Mouse (Mus musculus): ENCODE data around the gene Sdcbp2.
"Not testable (repeated sequence)": the region's sequence is repeated elsewhere in the genome, so short reads cannot be mapped to it uniquely, and the experiment has no call there.

Gene Sdcbp2

DNA sequence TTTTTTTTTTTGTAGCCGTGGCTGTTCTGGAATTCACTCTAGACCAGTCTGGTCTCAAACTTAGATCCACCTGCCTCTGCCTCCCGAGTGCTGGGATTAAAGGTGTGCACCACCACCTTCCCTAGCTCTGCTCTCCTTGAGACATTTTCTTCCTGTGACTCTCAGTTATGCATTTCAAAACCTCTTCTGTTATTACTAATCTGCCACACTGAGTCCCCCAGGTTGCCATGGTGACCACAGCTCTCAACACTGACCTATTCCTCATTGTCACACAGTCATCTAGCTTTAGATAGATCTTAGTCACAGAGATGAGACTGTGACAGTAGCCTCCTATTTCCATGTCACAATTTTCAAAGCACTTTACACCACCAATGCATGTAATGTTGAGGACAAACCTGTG is 3.0 kb upstream of the Sdcbp2 start:
- no peak for DNase-seq (ENCODE audit: low read depth)

DNA sequence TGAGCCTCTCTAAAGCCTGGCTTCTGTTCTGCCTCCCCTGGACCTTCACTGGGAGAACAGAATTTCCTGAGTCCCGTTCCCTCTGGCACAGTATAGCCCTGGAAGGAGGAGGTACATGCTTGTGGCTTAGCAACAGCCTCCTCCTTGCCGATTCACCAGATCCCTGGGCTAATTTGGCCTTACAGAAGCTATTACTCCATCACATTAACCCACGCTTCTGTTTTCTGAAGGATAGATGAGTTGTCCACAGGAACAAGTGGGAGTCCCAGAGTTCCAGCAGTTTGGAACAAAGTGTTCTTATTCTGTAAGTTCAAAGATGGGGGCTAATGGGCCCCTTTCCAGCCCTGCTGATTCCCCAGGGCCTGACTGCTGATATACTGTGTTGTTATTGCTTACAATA is 1.2 kb downstream of the Sdcbp2 start:
- no peak for DNase-seq (ENCODE audit: low read depth)

DNA sequence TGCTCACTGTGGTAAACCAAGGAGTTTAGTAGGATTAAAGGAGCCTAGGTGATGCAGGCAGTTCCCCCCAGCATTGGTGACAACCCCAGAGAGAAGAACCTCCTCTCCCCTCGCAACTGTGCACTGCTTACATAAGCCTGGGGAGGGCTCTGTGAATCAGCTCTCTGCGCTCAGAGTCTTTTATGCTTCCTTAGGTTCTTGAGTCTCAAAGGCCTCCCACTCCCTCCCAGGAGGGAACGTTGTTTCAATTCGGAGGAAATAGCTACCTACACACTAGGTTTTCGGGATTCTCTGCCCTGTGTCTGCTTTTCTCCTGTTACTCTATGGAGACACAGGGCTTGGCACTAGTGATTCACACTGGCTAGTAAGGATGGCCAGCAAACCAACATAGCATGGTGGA is 2.2 kb downstream of the Sdcbp2 start:
- no peak for DNase-seq (ENCODE audit: low read depth)

DNA sequence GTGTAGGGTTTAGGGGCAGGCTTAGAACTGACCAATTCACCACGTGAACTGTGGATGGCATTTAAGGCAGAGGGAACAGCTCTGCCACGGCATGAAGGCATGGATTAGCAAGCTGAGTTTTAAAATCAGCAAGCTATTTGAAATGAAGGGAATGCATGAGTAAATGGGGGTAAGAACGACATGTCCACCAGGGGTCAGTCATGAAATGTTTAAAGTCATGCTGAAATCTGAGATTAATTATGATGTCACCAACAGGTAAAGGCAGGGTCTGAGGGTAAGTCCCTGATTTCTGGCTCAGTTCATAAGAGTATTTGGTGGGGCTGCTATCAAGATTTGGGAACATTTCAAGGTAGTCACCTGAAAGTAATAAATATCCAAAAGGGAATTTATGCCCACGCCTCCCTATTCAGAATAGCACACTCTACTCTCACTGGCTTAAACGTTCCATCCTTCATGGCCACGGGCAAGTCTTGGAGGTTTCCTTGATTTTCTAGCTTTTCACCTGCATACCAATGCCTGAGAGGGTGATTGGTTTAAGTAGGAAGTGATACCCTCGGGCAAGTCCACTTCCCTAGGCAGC is 2.8 kb downstream of the Sdcbp2 start:
- no peak for DNase-seq (ENCODE audit: low read depth)

DNA sequence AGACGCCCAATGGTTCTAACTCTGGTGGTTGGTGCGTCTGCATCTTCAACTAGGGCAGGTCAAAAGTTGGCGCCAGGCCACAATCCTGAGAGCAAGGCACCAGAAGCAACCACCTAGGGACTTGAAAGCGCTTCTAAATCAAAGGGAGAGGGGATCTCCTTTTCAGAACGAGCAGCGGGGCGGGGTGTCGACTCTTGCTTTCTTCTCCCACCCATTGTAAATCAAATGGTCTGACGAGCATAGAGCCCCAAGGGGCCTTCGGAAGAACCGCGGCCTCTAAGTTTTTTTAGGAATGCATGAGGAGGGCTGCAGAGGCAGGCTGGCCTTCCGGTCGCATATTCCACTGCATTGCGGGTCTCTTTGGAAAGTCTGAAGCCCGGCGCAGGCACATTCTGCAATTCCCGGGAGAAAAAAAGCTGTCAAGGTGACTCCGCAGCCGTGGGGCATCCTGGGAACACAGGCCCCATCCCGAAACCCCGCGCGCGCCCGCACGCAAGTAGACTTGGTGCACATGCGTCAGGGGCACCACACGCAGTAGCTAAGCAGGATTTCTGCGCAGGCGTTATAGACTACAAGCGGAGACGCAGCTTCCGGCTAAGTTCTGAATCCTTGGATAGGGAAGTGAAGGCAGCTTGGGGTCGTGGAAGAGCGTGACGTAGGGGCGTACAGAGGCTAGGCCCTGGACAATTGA is 3.4 kb downstream of the Sdcbp2 start:
- DNase-seq (ENCODE audit: low read depth) = peak; percentile 31

DNA sequence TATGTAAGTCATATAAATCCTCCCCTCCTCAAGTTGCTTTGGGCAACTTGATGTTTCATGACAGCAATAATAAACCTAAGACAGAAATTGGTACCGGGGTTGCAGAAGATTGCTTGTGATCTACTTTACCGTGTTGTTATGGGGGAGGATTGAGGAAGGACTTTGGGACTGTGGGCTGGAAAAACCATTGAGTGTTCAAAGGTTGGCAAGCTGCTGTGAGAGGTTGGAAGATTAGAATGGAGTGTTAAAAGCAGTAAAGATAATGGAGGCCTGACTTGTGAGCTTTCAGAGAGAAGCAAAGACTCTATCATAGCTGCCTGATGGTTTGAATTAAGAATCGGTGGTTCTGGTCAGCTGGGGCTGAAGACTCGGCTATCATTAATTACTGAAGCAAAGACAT is 6.8 kb downstream of the Sdcbp2 start:
- no peak for DNase-seq (ENCODE audit: low read depth)

DNA sequence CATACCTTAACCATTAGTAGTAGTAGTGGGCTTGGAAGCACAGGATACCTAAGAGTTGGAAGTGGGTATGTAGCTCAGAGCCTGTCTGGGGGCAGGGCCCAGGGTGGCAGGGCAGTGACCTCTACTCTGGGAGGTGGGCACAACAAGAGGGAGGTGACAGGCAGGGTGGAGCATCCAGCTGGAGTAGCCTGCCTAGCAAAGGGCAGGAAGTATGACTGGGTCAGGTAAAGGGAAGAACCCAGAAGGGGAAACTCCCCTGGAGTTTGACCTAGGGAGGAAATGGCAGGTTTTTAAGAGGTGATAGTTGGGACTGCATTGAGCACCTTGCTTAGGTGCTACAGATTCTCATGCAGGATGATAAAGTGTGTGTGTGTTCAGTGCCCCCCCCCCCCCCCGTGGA is 8.5 kb downstream of the Sdcbp2 start:
- no peak for DNase-seq (ENCODE audit: low read depth)

DNA sequence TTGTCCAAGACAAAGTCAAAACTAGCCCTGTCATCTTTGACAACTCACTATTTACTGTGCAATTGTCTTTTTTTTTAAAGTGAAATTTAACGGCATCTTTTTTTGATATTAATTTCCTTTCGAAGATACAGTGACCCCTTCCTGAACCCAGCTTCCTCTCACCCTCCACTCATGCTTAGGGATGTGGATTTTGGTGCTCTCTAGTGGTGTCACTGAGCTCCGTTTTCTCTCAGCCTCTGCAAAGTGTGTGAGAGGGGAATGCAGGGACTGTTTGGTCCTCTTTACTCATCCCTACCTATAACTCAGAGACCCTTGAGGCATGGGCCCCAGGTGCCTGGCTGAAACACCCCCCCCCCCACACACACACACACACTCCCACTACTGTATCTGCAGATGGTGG is 13.5 kb downstream of the Sdcbp2 start:
- DNase-seq (ENCODE audit: low read depth) = no peak

DNA sequence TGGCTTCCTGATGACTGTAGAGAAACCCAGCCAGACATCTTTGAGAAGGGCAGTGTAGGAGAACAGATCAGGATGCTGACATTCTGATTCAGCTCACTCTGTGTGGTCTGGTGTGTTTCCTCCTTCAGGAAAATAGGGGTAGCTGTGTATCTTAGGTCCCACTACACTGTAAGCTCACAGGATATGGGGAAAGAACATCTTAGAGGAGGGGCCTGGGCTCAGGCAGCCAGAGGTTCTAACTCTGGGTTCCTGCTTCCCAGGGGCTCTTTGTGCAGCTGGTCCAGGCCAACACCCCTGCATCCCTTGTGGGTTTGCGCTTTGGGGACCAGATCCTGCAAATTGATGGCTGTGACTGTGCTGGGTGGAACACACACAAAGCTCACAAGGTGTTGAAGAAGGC is 14.4 kb downstream of the Sdcbp2 start:
- no peak for DNase-seq (ENCODE audit: low read depth)

DNA sequence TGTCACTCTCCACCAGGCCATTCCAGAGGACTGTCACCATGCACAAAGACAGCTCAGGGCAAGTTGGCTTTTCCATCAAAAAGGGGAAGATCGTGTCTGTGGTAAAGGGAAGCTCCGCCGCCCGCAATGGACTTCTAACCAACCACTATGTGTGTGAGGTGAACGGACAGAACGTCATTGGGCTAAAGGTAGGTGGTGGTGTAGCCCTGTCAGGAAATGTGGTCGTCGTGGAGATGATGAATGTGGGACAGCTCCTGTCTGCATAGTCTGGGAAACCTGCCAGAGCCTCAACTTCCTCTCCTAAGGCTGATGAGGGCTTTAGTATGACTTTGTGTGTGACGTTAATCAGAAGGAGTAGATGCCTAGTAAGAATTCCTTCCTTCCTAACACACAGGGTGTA is 14.9 kb downstream of the Sdcbp2 start:
- DNase-seq (ENCODE audit: low read depth) = peak; percentile 28

DNA sequence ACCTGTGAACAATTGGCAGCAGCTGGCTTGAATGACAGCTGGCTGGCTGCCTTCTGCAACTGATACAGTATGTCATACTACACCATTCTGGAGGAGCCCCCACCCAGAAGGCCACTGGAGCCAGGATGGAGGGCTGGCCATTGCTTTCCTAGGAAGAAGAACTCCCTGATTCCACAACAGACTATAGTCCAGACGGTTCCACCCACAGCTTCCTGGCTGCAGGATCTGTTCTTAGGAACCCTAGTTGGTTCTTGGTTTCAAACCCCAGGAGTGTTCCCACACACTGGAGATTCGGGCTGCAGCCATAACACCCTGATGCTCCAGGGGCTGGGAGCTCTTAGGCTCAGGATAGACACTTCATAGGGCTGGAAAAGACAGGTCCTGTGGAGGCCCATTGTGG is 25.6 kb downstream of the Sdcbp2 start:
- no peak for DNase-seq (ENCODE audit: low read depth)

DNA sequence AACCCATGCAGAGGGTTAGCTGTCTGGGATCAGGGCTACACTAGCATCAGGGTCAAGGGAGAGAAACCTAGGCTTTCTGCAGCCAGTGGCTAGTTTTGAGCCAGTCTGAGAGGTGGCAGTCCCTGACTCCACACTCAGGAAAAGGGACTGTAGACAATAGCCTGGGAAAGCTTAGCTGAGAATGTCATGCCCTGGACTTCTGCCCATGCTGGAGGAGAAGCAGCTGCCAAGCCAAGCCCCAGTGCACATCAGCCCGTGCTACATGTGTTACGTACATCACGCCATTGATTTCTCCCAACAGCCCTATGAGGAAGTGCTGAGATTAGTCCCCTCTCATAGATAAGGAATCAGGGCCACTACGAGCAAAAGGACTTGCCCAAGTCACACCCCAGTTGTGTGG is 29.7 kb downstream of the Sdcbp2 start:
- no peak for DNase-seq (ENCODE audit: low read depth)

DNA sequence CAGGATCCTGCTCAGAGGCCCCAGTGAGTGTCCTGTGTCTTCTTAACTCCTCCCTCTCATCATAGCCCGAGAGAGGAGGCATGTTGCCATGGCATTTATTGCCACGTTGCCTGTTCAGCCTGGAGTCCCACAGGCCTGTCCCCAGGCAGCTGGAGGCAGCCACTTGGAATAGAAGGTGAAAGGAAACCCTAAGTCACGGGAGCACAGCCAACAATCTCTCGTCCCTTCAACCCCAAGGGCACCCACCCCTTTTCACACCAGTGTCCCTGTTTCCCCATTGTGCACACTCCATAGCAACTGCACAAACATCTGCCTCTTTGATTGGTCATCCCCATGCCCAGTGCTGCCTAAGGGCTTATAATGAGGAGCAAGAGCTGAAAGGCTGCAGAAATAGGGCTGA is 31.2 kb downstream of the Sdcbp2 start:
- DNase-seq (ENCODE audit: low read depth) = no peak

DNA sequence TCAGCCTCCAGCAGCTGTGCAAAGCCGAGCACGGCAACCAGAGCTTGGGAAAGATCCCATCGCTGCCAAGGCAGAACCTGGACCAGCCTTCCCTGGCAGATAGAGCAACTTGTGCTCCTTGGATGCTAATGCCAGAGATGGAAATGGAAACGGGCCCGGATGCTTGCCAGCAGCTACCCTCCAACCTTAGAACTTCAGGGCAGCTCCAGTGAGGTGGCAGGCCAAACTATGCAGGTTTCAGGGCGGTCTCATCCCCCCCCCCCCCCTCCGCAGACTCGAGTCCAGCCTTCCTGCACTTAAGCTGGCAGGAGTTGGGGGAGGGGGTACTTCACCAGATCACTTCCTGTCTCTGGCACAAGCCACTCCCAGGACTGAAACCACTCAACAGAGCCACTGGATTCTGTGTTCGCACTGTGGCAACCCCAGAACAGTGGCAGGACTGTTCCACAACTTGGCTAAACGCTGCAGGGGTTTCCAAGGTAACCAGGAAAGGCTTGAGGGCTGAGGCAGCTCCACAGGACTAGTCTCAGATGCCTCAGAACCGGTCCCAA is 33.1 kb downstream of the Sdcbp2 start:
- no peak for DNase-seq (ENCODE audit: low read depth)

DNA sequence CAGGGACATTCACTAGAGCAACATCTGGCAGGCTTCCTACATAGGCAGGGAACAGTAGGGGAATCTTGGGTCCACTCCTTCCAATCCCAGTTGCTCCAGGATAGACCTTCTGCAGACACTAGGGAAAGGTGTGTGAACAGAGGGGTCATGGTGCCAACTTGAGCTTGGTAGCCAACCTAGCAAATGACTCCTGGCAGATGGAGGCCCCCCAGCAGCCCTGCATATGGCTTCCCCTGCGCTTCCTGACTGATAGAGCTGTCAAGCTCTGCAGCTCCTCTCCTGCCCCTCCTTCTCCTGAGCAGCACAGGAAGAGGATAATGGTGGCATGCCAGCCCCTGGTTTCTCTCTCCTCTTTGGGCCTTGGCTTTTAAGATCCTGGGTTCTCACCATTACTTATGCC is 36.0 kb downstream of the Sdcbp2 start:
- DNase-seq (ENCODE audit: low read depth) = no peak

DNA sequence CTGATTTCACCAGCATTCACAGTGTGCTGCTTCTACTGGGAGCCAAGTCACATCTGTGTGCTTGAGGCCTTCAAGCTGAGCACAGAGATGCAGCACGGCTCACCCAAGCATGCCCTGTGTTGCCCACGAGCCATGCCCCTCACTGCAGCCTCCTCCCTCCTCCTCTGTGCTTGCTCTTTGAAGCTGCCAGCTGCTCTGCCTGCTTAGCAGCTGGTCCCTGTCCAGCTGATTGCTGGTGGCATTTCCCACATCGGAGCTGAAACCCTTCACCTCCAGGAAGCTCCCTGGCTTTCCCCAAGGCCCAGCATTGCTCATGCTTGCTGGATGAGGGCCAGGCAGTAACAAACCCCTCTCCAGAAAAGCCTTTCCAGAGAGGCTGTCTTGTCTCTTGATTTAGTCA is 37.6 kb downstream of the Sdcbp2 start:
- DNase-seq (ENCODE audit: low read depth) = no peak

DNA sequence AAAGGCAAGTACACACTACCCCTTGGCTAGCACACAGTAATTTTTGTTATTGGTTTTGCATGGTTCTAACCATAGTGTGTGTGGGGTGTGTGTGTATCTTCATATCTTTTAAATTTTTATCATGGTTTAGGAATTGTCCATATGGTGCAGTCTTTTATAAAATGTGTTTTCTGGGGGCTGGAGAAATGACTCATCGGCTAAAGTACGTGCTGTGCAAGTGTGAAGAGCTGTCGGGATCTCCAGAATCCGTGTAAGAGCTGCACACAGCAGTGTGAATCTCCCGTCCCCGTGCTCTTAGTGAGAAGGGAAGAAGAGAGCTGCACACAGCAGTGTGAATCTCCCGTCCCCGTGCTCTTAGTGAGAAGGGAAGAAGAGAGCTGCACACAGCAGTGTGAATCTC is 43.4 kb downstream of the Sdcbp2 start:
- not testable (repeated sequence) for DNase-seq (ENCODE audit: low read depth)

DNA sequence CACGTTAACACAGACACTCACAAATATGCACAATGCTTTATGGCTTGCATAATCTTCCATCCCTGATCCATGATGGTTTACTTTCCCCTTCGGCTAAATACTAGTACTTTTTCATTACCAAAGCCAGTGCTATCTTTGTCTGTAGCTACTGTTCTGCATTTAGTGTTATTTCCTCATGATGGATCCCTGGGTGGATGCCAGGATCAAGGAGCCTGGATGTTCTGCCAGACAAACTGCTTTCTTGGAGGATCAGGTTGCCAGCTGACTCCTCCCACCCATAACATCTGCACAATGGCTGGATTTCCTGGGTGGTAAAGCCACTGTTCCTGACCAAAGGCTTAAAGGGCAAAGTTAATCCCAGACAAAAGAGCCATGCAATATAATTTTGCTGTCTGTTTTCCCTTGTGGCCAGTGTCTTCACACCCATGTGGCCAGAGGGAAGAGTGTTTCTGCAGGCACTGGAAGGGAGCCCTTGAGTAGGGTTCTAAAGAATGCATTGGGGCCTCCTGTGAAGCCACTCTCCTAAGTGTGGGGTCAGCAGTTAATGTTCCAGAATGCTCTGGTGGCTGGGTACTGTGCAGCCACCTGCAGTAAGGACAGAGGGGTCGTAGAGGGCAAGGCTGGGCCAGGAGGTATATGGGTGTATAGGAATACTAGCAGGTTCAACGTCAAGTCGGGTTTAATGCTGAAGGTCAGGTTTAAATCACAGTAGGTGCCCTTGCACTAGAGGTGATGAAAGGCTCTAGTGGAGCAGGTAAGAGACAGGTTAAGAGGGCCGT is 44.3 kb downstream of the Sdcbp2 start:
- DNase-seq (ENCODE audit: low read depth) = no peak

DNA sequence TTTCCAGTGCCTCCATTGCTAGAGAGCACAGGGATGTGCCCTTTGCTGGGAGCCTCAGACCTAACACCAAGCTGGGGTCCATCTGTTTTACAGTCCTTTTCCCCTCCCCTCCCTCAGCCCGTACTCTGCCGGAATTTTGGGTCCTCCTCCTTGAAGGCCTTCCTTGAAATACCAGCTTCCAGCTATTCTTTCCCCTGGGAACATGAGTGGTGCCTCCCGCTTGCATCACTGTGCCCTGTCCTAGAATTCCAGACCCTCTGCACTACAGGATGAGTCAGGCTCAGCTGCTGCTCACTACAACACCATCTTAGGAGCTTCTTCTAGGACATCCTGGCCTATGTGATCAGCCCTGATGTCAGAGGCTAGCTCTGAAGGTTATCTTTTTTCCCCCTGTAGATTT is 51.4 kb downstream of the Sdcbp2 start:
- DNase-seq (ENCODE audit: low read depth) = no peak

DNA sequence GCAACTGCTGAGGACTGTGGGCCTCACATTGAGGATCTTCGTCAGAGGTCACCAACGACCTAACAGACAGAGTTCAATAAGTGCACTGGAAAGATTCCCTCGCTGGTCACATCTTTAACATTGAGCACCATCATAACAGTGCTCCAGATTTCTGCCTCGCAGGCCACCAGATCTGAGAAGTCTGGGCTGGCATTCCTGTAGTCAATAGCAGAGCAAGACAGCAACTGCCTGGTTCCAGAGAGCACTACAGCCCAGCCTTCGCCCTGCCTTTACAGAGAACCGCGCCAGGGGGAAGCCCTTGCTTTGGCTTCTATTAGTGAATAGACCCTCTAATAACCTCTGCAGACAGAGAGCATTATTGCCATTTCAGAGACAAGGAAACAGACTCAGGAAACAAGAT is 53.9 kb downstream of the Sdcbp2 start:
- DNase-seq (ENCODE audit: low read depth) = no peak

DNA sequence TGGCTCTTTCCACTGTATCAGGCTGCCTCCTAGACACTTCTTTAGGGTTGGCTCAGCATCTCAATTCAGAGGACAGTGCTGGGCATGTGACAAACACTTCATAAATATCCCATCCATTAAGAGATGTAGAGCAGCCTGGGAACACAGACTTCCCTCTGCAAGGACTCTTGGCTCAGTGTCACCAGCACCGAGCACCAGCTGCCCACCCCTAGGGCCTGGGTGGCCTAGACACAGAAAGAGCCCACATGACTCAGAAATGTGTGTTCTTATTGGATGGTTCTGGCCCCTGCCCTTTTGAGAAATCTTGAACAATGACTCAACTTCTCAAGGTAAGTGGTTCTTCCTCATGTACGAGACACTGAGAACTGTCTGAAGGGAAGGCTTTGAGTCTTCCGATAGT is 55.6 kb downstream of the Sdcbp2 start:
- no peak for DNase-seq (ENCODE audit: low read depth)

DNA sequence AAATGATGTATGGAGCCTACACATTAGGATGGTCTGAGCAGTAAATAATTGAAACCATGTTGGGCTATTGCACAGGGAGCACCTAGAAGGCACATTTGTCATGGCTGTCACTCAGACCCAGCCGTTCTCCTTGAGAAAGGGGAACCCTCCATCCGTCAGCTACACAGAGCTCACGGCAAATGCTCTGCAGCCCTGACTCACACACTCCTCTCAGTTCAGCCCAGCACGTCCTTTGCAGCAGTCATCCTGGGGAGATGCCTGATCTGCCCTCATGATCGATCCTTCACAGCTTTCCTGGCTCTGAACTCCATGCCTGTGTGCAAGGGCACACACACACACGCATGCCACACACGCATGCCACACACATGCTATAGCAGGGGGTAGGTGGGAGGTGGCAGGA is 56.9 kb downstream of the Sdcbp2 start:
- no peak for DNase-seq (ENCODE audit: low read depth)

DNA sequence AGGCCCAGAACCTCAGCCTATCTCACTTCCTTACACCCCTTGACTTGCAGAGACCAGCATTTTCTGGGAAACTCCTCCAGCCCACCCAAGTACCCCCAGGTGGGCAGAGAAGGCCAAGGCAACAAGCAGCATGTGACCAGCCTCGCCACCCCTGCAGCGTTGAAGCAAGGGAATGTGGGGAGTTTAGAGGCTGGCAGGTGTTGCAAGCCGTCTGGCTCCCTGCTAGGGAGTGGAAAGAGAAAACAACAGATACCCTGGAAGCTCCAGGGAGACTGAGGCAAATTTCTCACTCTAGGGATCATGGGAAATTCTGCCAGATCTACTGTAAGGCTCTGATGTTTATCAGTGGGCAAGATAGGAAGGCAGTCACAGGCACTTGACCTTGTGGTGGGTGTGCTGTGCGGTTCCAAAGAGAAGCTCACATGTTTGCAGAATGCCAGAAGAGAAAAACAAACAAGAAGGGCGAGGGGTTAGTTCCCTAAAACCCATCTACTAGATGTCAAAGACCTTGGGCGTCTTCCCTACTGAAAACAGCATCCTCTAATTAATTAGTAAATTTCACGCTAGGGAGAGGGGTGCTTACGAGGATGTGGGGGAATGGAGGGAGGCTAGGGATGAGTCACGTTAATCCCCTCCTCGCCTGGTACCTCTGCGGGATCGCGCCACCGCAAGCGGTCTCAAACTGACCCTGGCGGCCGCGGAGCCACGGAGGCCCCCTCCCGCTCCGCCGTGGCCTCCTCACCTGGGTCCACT is 59.2 kb downstream of the Sdcbp2 start:
- no peak for DNase-seq (ENCODE audit: low read depth)

All from c-Kit-positive CD71-negative TER-119-negative erythroid progenitor cells, embryonic 14.5 days (primary cell).